Mouse (Mus musculus) intestine, embryonic 15.5 days (tissue): ENCODE results near the gene Wnt10b. TPM values are rescaled to one million over a fixed set of nuclear protein-coding genes. Genes with fewer than 3 reads are reported as not detected.

Experiments used
- ATAC-seq: fragments of 200-750 bp; cut with Nextera tagmentation; 2 replicates; pipeline ENCODE4 v1.8.0; 2017; ENCODE audit warnings: moderate TSS enrichment, moderate library complexity
- H3K27ac ChIP-seq: fragments of 300-500 bp; sonication (generic); 2 replicates; pipeline ENCODE4 v1.5.1; 2015; ENCODE audit warnings: mild to moderate bottlenecking, inconsistent platforms
- H3K27me3 ChIP-seq: fragments of 300-500 bp; sonication (generic); replicated peaks from 2 replicates; pipeline ENCODE4 v1.6.1; 2015; ENCODE audit warnings: inconsistent platforms
- H3K36me3 ChIP-seq: fragments of 300-500 bp; sonication (generic); 2 replicates; pipeline ENCODE4 v1.6.1; 2015; ENCODE audit warnings: inconsistent platforms
- H3K4me1 ChIP-seq: fragments of 300-500 bp; sonication (generic); replicated peaks from 2 replicates; pipeline ENCODE4 v1.6.1; 2015; ENCODE audit warnings: inconsistent platforms
- H3K4me2 ChIP-seq: fragments of 300-500 bp; sonication (generic); replicated peaks from 2 replicates; pipeline ENCODE4 v1.6.1; 2015; ENCODE audit warnings: mild to moderate bottlenecking, inconsistent platforms
- H3K4me3 ChIP-seq: fragments of 300-500 bp; sonication (generic); replicated peaks from 2 replicates; pipeline ENCODE4 v1.5.1; 2015; ENCODE audit warnings: inconsistent platforms
- H3K9ac ChIP-seq: fragments of 300-500 bp; sonication (generic); 2 replicates; pipeline ENCODE4 v1.6.1; 2015; ENCODE audit warnings: inconsistent platforms
- H3K9me3 ChIP-seq: fragments of 300-500 bp; sonication (generic); 2 replicates; pipeline ENCODE4 v1.6.1; 2016; ENCODE audit warnings: inconsistent platforms
- WGBS: fragments of 180-500 bp; shearing (Covaris S2); methylation state at CpG from one replicate; pipeline ENCODE4 v1.1.7; 2015; 5-methylcytosine and 5-hydroxymethylcytosine counted together
- polyA plus RNA-seq: library from polyadenylated mRNA; unstranded; fragments of >200 nt; fragmentation: Nextera tagmentation; extraction: Ambion mirVana; gene quantifications from 2 replicates; pipeline ENCODE4 v1.2.1, GENCODE M21; 2015

The Wnt10b gene
- polyA plus RNA-seq, 1 experiment from 2014 or later: not detected

DNA sequence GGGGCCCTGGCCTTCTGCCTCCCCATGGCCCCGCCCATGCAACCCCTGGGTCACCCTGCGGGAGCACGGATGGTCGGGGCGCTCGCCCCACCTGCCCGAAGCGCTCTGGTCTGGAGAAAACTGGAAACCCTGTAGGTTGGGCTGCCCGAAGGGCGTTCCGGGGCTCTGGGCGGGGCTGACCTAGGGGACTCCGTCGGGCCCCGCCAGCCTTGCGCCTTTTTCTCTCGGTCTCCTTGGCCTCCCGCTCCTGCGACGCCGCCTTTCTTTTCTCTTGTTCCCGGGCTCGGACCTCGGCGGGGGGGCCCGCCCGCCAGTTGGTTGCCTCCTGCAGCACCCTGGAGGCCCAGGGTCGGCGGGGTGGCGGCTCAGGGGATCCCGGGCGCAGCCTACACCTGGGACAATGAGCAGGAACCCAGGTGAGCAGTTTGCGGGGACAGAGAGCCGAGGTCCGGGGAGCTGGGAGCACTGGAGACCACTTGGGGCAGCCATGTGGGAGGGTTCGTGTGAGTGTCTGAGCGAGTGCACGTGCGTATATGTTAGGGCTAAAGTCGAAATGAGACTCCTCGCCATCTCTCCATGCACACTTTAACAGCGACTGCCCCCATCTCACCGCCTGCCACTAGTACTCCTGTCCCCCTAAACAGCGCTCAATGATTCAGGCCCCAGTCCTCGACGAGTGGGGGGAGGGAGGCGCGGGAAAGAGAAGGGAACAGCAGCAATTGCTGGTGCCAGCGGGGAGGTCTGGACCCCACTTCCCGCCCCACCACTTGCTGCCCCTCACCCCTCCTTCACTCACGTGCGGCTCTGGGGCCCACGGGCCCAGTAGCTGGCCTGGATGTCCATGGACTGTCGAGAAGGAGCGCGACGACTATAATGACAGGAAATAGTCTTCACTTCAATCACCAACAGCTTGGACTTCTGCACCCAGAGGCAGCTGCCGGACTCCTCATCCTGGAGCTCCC is 29.1 kb upstream of the Wnt10b start:
- Histone ChIP-seq H3K4me3 (peak overlapping the region; percentile 39), H3K36me3 (no peaks in the 10 kb centered on the region), H3K27ac (no peak overlapping the region), H3K27me3 (peaks cover 79% of the 10 kb centered on the region), H3K4me1 (peaks cover 44% of the 10 kb centered on the region), H3K9me3 (no peaks in the 10 kb centered on the region), H3K9ac (no peak overlapping the region; the same call in 1 of the 2 replicates), H3K4me2 (peak overlapping the region; percentile 94)
- WGBS: under 1% methylated on average over 58 of the region's 58 CpGs
- peak; percentile 54 for ATAC-seq

DNA sequence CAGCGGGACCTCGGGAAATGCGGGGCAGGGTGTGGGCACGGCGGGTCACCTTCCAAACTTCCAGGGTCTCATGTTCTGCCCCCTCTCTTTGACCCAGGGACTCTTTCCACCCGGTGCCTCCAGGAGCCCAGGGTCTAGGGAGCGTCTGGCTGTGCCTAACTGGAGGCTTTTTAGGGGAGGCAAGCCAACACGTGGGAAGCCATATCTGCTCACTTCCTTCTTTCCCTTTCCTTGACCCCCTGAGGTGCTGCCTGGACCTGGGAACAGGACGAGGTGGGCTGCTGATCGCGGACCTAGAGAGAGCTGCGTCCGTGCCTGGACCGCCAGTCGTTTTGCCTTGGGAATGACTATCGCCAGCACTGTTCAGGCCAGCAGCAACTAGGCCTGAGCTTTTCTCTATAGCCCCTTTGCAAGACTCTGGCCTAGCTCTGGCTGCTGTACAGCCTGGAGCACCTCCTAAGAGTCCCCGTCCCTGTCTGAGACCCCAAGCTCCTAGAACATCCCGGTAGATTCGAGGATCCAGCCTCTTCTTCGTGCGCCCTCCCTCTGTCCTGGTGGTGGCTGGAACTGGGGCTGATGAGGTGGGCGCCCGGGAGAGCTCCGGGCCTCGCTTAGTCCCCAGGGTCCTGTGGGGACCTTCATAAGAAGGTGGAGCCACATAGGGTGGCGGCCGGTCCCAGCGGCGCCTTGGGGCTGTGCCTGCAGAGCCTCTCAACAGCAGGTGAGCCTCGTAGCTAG is 28.3 kb upstream of the Wnt10b start:
- no peak for ATAC-seq
- Histone ChIP-seq H3K27ac (no peak overlapping the region), H3K27me3 (peaks cover 88% of the 10 kb centered on the region), H3K36me3 (no peaks in the 10 kb centered on the region), H3K9ac (no peak overlapping the region), H3K4me2 (peak overlapping the region; percentile 94), H3K4me1 (peaks cover 44% of the 10 kb centered on the region), H3K9me3 (no peaks in the 10 kb centered on the region), H3K4me3 (peak overlapping the region; percentile 46)
- WGBS: 14% methylated on average over 30 of the region's 30 CpGs

DNA sequence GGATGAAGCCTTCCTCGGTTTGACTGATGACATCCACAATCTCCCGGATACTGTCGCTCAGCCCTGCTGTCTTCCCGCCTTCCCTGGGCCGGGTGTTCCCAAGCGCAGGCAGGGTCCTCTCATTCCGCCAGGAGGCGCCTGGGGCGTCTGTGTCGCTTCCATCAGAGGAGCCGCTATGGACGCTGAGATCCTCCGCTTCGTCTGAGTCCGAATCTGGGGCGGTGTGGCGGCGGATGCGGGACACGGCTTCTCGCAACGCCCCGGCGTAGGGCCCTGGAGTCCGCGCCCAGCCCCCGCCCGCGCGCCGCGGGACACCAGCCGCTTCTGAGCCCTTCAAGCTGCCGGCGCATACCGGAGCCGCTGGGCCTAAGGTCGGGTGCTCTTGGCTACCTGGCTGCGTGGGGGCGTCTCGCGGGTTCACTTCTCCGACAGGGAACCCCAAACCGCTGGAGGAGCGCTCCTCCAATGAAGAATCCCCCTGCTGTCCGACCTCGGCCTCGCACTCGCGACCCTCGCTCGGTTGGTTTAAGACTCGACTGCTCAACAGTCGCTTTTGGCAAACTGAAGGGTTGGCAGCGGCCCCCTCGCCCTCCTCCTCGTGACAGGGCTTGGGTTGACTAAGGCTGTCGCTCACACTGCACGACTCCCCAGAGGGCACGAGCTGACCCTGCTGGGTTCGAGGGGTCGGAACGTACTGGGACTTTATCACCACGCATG is 27.5 kb upstream of the Wnt10b start:
- Histone ChIP-seq H3K9me3 (no peaks in the 10 kb centered on the region), H3K4me3 (peak overlapping the region; percentile 46), H3K9ac (peak overlapping the region; percentile 48), H3K4me1 (peaks cover 44% of the 10 kb centered on the region), H3K27ac (no peak overlapping the region), H3K27me3 (peaks cover 95% of the 10 kb centered on the region), H3K4me2 (peak overlapping the region; percentile 94), H3K36me3 (no peaks in the 10 kb centered on the region)
- 1% methylated on average over 64 of the region's 64 CpGs for WGBS
- peak; percentile 55 for ATAC-seq

DNA sequence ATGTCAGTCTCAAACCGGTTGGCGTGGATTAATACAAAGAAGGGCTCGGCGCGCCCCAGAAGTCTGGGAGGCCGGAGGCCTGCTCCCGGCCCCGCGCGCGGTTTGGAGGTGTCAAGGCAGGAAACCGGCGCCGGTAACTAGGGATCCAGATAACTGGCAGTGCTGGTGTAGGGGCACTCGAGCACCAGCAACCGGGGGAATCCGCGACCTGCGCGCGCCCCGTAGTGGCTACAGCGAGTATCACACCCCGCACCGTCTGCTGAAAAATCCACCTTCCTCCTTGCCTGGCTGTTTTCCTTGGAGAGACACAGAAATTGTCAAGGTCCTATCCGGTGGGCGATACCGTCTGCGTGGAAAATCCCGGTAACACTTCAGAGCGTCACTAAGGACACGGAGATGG is 26.1 kb upstream of the Wnt10b start:
- WGBS: under 1% methylated on average over 32 of the region's 32 CpGs
- Histone ChIP-seq H3K27ac (no peak overlapping the region), H3K4me3 (peak overlapping the region; percentile 15), H3K36me3 (no peaks in the 10 kb centered on the region), H3K4me1 (peaks cover 44% of the 10 kb centered on the region), H3K27me3 (peaks cover 92% of the 10 kb centered on the region), H3K9ac (no peak overlapping the region), H3K9me3 (no peaks in the 10 kb centered on the region), H3K4me2 (peak overlapping the region; percentile 52)
- ATAC-seq: peak; percentile 34; the same call in 1 of the 2 replicates

DNA sequence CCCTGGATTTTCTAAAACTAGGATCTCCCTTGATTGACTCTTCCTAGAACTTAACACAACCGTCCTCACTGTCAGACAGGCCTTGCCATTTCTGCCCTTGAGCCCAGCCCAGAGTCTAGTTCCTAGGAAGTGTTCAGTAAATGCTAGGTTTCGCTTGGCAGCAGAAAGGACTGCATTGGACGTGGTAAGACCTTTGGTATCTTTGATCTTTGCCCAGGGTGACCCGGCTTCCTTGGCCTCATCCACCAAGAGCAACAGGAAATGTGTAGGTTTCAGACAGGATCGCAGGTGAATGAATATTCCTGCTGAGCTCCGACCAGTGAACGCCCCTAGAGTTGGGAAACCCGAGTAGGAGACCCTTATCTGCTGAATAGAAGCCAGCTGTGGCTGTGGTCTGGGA is 25.0 kb upstream of the Wnt10b start:
- Histone ChIP-seq H3K4me3 (no peak overlapping the region), H3K27me3 (peaks cover 92% of the 10 kb centered on the region), H3K9ac (no peak overlapping the region), H3K9me3 (no peaks in the 10 kb centered on the region), H3K27ac (no peak overlapping the region), H3K4me1 (peaks cover 39% of the 10 kb centered on the region), H3K4me2 (peak overlapping the region; percentile 12; the same call in 1 of the 2 replicates), H3K36me3 (no peaks in the 10 kb centered on the region)
- ATAC-seq: no peak
- 8% methylated on average over 8 of the region's 8 CpGs for WGBS

DNA sequence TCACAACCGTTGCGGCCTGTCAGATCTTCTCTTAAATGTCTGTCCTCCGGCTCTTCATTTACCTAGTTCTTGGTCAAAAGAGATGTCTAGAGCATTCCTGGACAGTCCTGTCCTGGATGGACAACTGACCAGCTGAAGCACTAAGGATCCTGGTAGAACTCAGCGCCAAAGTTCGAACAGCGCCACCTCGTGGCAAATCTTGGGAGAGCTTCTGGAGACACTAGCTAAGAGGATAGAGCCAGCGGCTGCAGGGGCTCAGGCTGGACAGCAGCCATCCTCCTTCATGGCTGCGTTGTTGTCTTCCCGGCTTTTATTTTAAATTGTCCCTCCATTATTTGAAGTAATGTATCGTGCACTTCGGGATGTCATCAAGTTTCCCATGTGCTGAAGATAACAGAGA is 21.4 kb upstream of the Wnt10b start:
- no peaks in the 10 kb centered on the region for H3K36me3 ChIP-seq
- no peak overlapping the region for H3K9ac ChIP-seq
- ATAC-seq: no peak
- H3K4me3 ChIP-seq: no peak overlapping the region
- peaks cover 16% of the 10 kb centered on the region for H3K4me1 ChIP-seq
- H3K9me3 ChIP-seq: no peaks in the 10 kb centered on the region
- WGBS: 11% methylated on average over 12 of the region's 12 CpGs
- H3K27ac ChIP-seq: no peak overlapping the region
- H3K27me3 ChIP-seq: peaks cover 90% of the 10 kb centered on the region
- H3K4me2 ChIP-seq: no peak overlapping the region

DNA sequence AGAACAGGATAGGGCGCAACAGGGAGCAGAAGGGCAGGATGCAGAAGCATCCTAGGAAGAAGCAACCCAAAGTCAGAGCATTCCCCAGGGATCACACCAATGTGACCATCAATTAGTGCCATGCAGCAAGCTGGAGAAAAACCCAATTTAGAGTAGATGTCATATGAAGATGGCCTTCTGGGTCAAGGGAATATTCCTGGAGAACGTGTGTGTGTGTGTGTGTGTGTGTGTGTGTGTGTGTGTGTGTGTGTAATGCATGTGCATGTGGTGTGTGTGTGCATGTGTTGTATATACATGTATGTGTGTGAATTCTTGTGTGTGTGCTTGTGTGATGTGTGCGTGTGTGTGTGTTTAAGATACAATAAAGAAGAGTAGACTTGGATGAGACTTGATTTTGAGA is 21.0 kb upstream of the Wnt10b start:
- Histone ChIP-seq H3K4me2 (no peak overlapping the region), H3K9ac (no peak overlapping the region), H3K36me3 (no peaks in the 10 kb centered on the region), H3K9me3 (no peaks in the 10 kb centered on the region), H3K27me3 (peaks cover 90% of the 10 kb centered on the region), H3K4me3 (no peak overlapping the region), H3K4me1 (peaks cover 15% of the 10 kb centered on the region), H3K27ac (no peak overlapping the region)
- ATAC-seq: no peak
- WGBS: 47% methylated on average over 3 of the region's 3 CpGs

DNA sequence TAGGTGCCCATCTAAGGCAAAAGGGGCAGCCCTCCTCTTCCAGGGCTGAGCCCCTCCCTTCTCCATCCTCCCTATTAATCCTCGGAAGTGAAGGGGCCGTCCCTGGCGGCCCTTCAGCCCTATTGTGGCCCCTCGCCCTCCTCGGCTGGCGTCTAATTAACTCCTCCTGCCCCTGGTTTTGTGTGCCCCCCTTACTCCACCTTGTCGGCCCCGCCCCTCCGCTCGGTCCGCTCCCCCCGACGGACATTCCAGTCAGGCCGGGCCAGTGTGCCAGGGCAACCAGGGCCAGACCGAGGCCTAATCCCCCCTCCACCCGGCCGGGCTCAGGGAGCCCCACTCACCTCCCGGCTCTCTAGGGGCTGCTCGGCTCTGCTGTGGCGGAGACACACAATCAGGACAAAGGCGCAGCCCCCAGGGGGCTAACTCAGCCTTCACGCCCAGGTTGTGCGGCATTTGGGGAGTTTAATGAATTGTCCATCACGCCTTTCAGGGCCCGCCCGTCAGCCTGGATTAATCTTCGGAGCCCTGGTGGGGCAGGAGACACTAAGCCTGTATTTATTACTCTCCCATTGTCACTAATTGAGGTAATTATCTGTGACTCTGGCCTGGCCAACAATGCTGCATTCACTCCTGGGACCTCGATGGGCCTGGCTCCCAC is 20.0 kb upstream of the Wnt10b start:
- H3K27me3 ChIP-seq: peaks cover 90% of the 10 kb centered on the region

DNA sequence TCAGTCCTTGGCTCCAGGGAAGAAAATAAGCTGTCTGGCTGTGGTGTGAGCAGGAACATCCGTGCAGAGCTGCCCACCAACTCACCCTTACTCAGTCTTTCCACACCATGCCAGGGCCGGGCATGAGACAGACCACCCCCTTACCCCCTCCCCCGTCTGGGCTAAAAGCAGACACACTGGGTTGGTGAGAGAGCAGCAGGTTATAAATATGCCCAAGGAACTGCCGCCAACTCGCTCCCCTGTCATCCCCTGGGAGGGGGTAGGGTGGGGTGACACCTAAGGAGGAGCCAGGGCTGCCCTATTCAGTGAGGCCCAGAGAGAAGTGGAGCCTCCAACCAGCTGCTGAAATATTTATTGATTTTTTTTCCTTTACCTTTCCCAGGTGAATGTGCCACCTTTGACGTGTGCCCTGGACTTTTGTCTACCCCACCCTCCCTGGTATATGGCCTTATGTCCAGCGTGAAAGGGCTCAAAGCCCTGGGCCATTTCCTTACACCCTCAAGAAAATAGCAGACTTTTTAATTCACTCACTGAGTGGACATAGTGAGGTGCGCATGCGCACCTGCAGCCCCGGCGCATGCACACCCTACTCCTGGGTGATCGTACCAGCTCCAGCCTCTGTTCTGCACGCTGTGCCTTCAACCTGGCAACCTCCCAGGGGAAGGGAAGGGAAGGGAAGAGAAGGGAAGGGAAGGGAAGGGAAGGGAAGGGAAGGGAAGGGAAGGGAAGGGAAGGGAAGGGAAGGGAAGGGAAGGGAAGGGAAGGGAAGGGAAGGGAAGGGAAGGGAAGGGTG is 19.0 kb upstream of the Wnt10b start:
- H3K27ac ChIP-seq: no peak overlapping the region
- H3K4me2 ChIP-seq: 0 out of 2 replicates have a peak overlapping the region, but pooled peaks have one; percentile 5
- no peak overlapping the region for H3K4me3 ChIP-seq
- peak; percentile 46 for ATAC-seq
- no peaks in the 10 kb centered on the region for H3K36me3 ChIP-seq
- H3K9me3 ChIP-seq: no peaks in the 10 kb centered on the region
- H3K27me3 ChIP-seq: peaks cover 90% of the 10 kb centered on the region
- H3K9ac ChIP-seq: no peak overlapping the region
- H3K4me1 ChIP-seq: peaks cover 18% of the 10 kb centered on the region
- WGBS: 5% methylated on average over 12 of the region's 13 CpGs

More for the DNA sequence above, 20.0 kb upstream of the Wnt10b start:
- Histone ChIP-seq H3K4me1 (peaks cover 10% of the 10 kb centered on the region), H3K9ac (no peak overlapping the region), H3K27ac (no peak overlapping the region), H3K36me3 (no peaks in the 10 kb centered on the region), H3K4me2 (no peak overlapping the region), H3K9me3 (no peaks in the 10 kb centered on the region), H3K4me3 (no peak overlapping the region)
- ATAC-seq: no peak
- WGBS: 7% methylated on average over 27 of the region's 28 CpGs

DNA sequence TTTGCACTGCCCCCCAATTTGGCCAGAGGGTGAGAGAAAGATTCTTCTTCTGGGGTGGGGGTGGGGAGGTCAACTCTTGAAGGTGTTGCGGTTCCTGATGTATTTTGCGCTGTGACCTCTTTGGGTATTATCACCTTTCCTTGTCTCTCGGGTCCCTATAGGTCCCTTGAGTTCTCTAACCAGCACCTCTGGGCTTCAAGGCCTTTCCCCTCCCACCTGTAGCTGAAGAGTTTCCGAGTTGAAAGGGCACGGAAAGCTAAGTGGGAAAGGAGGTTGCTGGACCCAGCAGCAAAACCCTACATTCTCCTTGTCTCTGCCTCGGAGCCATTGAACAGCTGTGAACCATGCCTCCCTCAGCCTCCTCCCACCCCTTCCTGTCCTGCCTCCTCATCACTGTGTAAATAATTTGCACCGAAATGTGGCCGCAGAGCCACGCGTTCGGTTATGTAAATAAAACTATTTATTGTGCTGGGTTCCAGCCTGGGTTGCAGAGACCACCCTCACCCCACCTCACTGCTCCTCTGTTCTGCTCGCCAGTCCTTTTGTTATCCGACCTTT is 15.3 kb upstream of the Wnt10b start:
- 3% methylated on average over 13 of the region's 13 CpGs for WGBS

More for the DNA sequence above, 15.3 kb upstream of the Wnt10b start:
- no peak overlapping the region for H3K9ac ChIP-seq
- no peak for ATAC-seq
- H3K4me3 ChIP-seq: no peak overlapping the region
- H3K27ac ChIP-seq: no peak overlapping the region
- H3K9me3 ChIP-seq: no peaks in the 10 kb centered on the region
- H3K36me3 ChIP-seq: no peaks in the 10 kb centered on the region
- peaks cover 43% of the 10 kb centered on the region for H3K4me1 ChIP-seq
- peak overlapping the region; percentile 53 for H3K4me2 ChIP-seq
- peaks cover 98% of the 10 kb centered on the region for H3K27me3 ChIP-seq
